Mouse (Mus musculus) heart, postnatal 0 days (tissue): Measurements from ENCODE around the gene Fndc3a. TPM values are rescaled to one million over a fixed set of nuclear protein-coding genes. Genes with fewer than 3 reads are reported as not detected.
A peak's percentile ranks its signal among the peaks of the same experiment; 100 is the strongest.

Experiments
- ATAC-seq: fragments of 200-750 bp; cut with Nextera tagmentation; 2 replicates; pipeline ENCODE4 v1.8.0; 2017; ENCODE audit warnings: low read depth, moderate number of reproducible peaks, moderate library complexity; ENCODE audit not compliant: insufficient read depth
- DNase-seq: peaks from one replicate; pipeline ENCODE4 v3.0.0-alpha.2; 2016; ENCODE audit warnings: low spot score
- H3K27ac ChIP-seq: fragments of 300-500 bp; sonication (generic); 2 replicates; pipeline ENCODE4 v1.5.1; 2014; ENCODE audit warnings: low read depth, mild to moderate bottlenecking
- H3K27me3 ChIP-seq: fragments of 300-500 bp; sonication (generic); 2 replicates; pipeline ENCODE4 v1.6.1; 2014; ENCODE audit warnings: low read length, mixed read lengths; ENCODE audit not compliant: control insufficient read depth, insufficient read depth
- H3K36me3 ChIP-seq: fragments of 300-500 bp; sonication (generic); replicated peaks from 2 replicates; pipeline ENCODE4 v1.6.1; 2014; ENCODE audit warnings: low read length, mixed read lengths; ENCODE audit not compliant: control insufficient read depth, insufficient read depth
- H3K4me1 ChIP-seq: fragments of 300-500 bp; sonication (generic); 2 replicates; pipeline ENCODE4 v1.6.1; 2014; ENCODE audit warnings: antibody characterized with exemption; ENCODE audit not compliant: control insufficient read depth, insufficient read depth
- H3K4me2 ChIP-seq: fragments of 300-500 bp; sonication (generic); 2 replicates; pipeline ENCODE4 v1.6.1; 2014; ENCODE audit warnings: low read depth, mild to moderate bottlenecking, low read length, moderate library complexity
- H3K4me3 ChIP-seq: fragments of 300-500 bp; sonication (generic); 2 replicates; pipeline ENCODE4 v1.5.1; 2014; ENCODE audit warnings: low read depth, low read length
- H3K9ac ChIP-seq: fragments of 300-500 bp; sonication (generic); replicated peaks from 2 replicates; pipeline ENCODE4 v1.6.1; 2014; ENCODE audit warnings: low read depth, low read length, mixed read lengths
- H3K9me3 ChIP-seq: fragments of 300-500 bp; sonication (generic); replicated peaks from 2 replicates; pipeline ENCODE4 v1.6.1; 2016; ENCODE audit warnings: low read length; ENCODE audit not compliant: control insufficient read depth
- CTCF ChIP-seq: IDR thresholded peaks from 2 replicates; pipeline ENCODE4 v1.5.1; 2016; ENCODE audit warnings: antibody characterized with exemption, control low read depth, low read depth
- EP300 ChIP-seq: IDR thresholded peaks from 2 replicates; pipeline ENCODE4 v1.6.1; 2016; ENCODE audit warnings: antibody characterized with exemption, low read depth
- WGBS: fragments of 180-500 bp; shearing (Covaris S2); extraction: QIAGEN DNeasy Blood & Tissue Kit; methylation state at CpG from one replicate; pipeline ENCODE4 v1.1.7; 2014; 5-methylcytosine and 5-hydroxymethylcytosine counted together
- polyA plus RNA-seq: library from polyadenylated mRNA; unstranded; fragments of >200 nt; fragmentation: Nextera tagmentation; extraction: Ambion mirVana; gene quantifications from 2 replicates; pipeline ENCODE4 v1.2.1, GENCODE M21; 2015
- total RNA-seq: library from RNA; depleted of rRNA; stranded (reverse); fragments of >200 nt; gene quantifications from 2 replicates; pipeline ENCODE4 v1.2.3, GENCODE M21; 2014; ENCODE audit warnings: low replicate concordance

Gene Fndc3a
- total and polyA plus RNA-seq, 2 experiments from 2014 or later: 9.5 to 13.9 TPM

GRCm38 (mm10) chr14:72601381-72602305 lies 108.2 kb downstream of the Fndc3a start:
- no peaks in the 10 kb centered on the region for H3K27me3 ChIP-seq
- no peak overlapping the region for H3K27ac ChIP-seq
- 70% methylated on average over 5 of the region's 5 CpGs for WGBS
- peaks cover 8% of the 10 kb centered on the region; the same call in 1 of the 2 replicates for H3K4me1 ChIP-seq
- H3K4me2 ChIP-seq: peak overlapping the region; percentile 62
- ATAC-seq: no peak
- H3K4me3 ChIP-seq: peak overlapping the region; percentile 66
- peak overlapping the region; percentile 56 for H3K9ac ChIP-seq
- H3K9me3 ChIP-seq: no peaks in the 10 kb centered on the region
- no peak for TF ChIP-seq CTCF
- no peak for TF ChIP-seq EP300
- peaks cover 7% of the 10 kb centered on the region; the same call in 1 of the 2 replicates for H3K36me3 ChIP-seq
- DNase-seq: no peak

DNA sequence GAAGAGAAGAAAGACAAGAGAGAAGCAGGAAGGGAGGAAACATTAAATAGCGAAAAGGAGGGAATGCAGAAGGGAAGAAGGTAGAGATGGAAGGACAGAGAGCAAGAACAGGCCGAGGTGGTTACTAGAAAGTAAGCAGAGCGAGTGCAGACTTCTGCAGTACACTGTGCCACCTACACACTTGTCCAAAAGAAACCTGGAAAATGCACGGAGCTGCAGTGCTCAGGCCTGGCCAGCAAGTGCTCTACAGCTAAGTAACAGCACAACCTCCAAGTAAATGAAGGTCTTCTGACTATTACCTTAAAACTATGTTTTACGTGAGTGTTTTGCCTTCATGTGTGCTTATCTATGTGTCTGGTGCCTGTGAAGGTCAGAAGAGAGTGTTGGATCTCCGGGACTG lies 109.4 kb downstream of the Fndc3a start:
- DNase-seq: no peak
- H3K9me3 ChIP-seq: no peaks in the 10 kb centered on the region
- 67% methylated on average over 6 of the region's 6 CpGs for WGBS
- no peak overlapping the region for H3K27ac ChIP-seq
- H3K27me3 ChIP-seq: no peaks in the 10 kb centered on the region
- H3K4me3 ChIP-seq: no peak overlapping the region
- peaks cover 8% of the 10 kb centered on the region; the same call in 1 of the 2 replicates for H3K4me1 ChIP-seq
- no peak overlapping the region for H3K4me2 ChIP-seq
- H3K36me3 ChIP-seq: peaks cover 7% of the 10 kb centered on the region; the same call in 1 of the 2 replicates
- H3K9ac ChIP-seq: no peak overlapping the region
- no peak for ATAC-seq
- TF ChIP-seq CTCF (no peak), EP300 (no peak)

DNA sequence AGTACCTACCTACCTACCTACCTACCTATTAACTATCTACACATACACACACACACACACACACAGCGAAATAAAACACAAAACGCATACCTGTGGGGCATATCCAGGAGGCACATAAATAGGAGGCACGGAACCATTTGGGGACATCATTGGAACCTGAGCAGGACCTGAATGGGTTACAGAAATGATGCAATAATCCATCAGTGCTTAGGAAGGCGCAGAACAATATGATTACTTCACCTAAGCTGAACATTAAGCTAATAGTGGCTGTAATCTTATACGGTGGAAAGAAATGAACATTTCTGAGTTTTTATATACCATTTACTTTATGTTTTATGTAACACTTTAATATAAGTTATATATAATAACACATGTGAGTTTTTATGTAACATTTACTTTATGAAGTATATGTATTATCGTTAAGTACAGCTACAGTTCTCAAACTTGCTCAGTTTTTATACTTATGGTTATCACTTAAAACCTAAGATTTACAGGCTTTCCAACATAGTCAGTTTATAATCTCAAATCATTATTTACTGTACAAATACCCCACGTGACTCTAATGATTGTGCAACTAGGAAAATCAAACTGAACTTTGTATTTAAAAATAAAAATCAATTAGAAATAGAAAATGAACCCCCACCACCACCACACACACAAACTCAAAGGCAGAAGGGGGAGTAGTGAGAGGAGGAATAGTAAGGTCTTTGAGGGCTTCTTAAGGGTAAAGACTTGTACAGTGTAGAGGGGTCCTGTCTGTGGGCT lies 110.6 kb downstream of the Fndc3a start:
- H3K27ac ChIP-seq: no peak overlapping the region
- no peak for ATAC-seq
- H3K4me3 ChIP-seq: no peak overlapping the region
- no peaks in the 10 kb centered on the region for H3K9me3 ChIP-seq
- no peaks in the 10 kb centered on the region for H3K27me3 ChIP-seq
- no peak for DNase-seq
- peaks cover 7% of the 10 kb centered on the region; the same call in 1 of the 2 replicates for H3K36me3 ChIP-seq
- peaks cover 8% of the 10 kb centered on the region; the same call in 1 of the 2 replicates for H3K4me1 ChIP-seq
- 94% methylated on average over 7 of the region's 7 CpGs for WGBS
- no peak for TF ChIP-seq EP300
- TF ChIP-seq CTCF: no peak
- no peak overlapping the region for H3K9ac ChIP-seq
- H3K4me2 ChIP-seq: no peak overlapping the region

GRCm38 (mm10) chr14:72594191-72594590 lies 115.6 kb downstream of the Fndc3a start:
- no peak for TF ChIP-seq EP300
- TF ChIP-seq CTCF: no peak
- H3K27me3 ChIP-seq: no peaks in the 10 kb centered on the region
- H3K4me1 ChIP-seq: no peaks in the 10 kb centered on the region
- peaks cover 13% of the 10 kb centered on the region for H3K36me3 ChIP-seq
- no peak for DNase-seq
- H3K4me3 ChIP-seq: no peak overlapping the region
- 92% methylated on average over 7 of the region's 7 CpGs for WGBS
- ATAC-seq: no peak
- H3K9ac ChIP-seq: no peak overlapping the region
- no peak overlapping the region for H3K27ac ChIP-seq
- H3K9me3 ChIP-seq: no peaks in the 10 kb centered on the region
- no peak overlapping the region for H3K4me2 ChIP-seq

GRCm38 (mm10) chr14:72589415-72589814 lies 120.4 kb downstream of the Fndc3a start:
- DNase-seq (no peak), ATAC-seq (no peak)
- peaks cover 23% of the 10 kb centered on the region for H3K36me3 ChIP-seq
- no peak overlapping the region for H3K27ac ChIP-seq
- H3K9me3 ChIP-seq: no peaks in the 10 kb centered on the region
- H3K27me3 ChIP-seq: no peaks in the 10 kb centered on the region
- 94% methylated on average over 4 of the region's 4 CpGs for WGBS
- H3K9ac ChIP-seq: no peak overlapping the region
- no peak for TF ChIP-seq CTCF
- TF ChIP-seq EP300: no peak
- no peaks in the 10 kb centered on the region for H3K4me1 ChIP-seq
- no peak overlapping the region for H3K4me3 ChIP-seq
- H3K4me2 ChIP-seq: no peak overlapping the region
